Mouse (Mus musculus): ENCODE results near the gene Copb1.

Copb1 gene

DNA sequence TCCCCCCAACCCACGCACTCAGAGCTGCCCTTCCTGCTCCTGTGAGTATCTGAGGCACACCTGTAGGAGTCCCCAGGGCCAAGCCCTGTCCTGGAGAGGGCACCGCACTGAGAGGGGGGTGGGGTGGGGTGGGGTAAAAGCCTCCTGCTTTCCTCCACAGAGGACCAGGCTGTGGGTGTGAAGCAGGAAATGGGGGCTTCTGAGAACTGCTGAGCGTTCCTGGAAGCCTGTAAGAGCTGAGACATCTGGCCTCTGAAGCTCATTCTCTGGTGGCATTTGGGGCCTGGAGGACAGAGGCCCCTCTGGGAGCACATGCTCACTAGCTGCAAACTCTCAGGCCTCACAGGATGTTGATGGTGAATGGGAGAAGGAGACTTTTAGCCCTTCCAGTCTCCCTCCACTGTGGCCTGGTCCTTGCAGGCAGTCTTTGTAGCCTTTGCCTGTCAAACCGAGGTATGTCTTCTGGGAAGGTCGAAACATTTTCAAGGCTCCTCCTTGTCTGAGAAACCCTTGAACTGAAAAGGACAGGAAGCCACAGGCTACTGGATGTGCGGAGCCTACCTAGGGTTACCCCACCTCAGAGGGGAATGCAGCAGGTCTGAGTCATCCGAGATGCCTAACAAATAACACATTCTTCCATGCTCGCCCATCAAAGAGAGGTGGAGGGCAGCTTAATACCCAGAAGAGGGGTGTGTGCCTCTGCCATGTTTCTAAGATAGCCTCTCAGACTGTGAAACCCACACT is 83.0 kb downstream of the Copb1 start:
- intact Hi-C loops (cut with DNase I), result no loop called here

DNA sequence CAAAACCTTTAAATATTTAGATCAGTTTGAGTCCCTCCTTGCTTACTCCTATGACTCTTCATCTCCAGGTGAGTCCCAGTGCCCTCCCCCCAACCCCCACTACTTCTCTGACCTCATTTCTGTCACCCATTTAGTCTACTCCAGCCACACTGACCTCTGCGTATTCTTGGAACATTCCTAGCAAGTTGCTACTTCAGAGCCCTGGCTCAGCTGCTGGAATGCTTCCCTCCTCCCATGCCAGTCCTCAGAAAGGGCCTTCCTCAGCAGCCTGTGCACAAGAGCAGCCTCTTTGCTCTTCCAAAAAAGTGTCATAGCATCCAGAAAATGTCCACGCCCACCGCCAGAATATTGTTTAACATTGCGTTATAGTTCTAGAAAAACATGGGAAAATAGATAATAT is 84.5 kb downstream of the Copb1 start:
- intact Hi-C loops (cut with DNase I), result no loop called here

DNA sequence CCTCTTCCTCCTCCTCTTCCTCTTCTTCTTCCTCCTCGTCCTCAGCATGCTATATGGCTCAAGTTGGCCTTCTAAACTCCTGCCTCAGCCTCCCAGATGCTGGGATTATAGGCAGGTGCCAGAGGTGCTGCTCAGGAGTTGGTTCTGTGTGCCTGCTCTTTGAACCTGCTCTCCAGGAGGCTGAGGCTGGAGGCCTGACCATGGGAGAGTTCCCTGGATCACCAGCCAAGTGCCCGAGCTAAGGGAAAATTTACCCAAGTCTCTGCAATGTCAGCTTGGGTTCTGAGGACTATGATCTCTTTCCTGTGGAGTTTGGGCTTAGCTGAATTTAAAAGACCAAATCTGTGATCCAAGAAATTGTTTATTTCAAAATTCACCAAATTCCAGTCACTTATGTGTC is 85.1 kb downstream of the Copb1 start:
- intact Hi-C loops (cut with DNase I), result no loop called here

Measured in adrenal gland (tissue).